Mouse (Mus musculus): ENCODE measurements around the gene Snapc1. TPM values are rescaled to one million over a fixed set of nuclear protein-coding genes. Genes with fewer than 3 reads are reported as not detected.

The Snapc1 gene
- polyA plus RNA-seq, 1 experiment from 2014 or later = 21.2 TPM

DNA sequence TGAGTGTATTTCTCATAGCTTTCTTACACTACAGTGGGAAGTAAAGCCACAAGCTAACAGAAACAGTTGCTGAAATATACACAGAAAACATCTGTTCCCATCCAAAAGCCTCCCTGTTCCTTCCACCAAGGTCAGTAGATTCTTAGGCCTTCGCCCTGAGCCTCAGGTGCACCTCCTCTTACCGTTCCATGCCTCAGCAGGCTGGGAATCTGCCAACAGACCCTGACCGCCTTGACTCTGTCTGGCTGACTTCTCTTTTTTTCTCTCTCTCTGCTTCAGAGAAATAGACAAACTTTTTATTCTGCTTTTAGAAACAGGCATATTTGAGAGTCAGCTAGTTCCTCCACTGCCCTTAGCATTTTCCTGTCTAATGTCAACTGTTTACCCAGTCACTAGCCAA is 13.9 kb downstream of the Snapc1 start:
- Histone ChIP-seq H3K27me3 (ENCODE audit: control insufficient read depth, insufficient read depth, low read length) (no peaks in the 10 kb centered on the region), H3K4me2 (no peak overlapping the region), H3K9me3 (replicated peaks; ENCODE audit: control insufficient read depth, low read length) (no peaks in the 10 kb centered on the region), H3K27ac (ENCODE audit: low read depth, low read length) (no peak overlapping the region), H3K36me3 (ENCODE audit: control insufficient read depth, insufficient read depth, low read length) (peaks cover 20% of the 10 kb centered on the region), H3K4me3 (ENCODE audit: low read depth, low read length) (no peak overlapping the region), H3K4me1 (ENCODE audit: control insufficient read depth, insufficient read depth, low read length) (no peaks in the 10 kb centered on the region), H3K9ac (ENCODE audit: low read depth, low read length) (no peak overlapping the region)
- no peak for ATAC-seq (replicated peaks; ENCODE audit: insufficient number of reproducible peaks, low FRiP score, low TSS enrichment)
- WGBS (ENCODE audit: insufficient replicate concordance) = 93% methylated on average over 3 of the region's 3 CpGs

DNA sequence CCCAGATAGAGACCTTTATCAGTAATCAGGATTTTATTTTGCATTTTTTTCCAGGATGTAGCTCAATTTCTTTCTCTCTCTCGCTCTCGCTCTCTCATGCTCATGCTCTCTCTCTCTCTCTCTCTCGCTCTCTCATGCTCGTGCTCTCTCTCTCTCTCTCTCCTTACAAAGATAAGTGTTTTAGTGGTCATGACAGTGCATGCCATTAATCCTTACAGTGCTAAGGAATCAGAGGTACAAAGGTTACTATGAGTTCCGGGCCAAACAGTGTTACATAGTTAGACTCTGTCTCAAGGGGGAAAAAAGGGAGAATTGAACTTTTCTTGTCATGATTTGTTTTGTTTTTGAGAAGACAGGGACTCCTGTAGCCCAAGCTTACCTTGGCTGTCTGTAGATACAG is 15.4 kb downstream of the Snapc1 start:
- Histone ChIP-seq H3K9me3 (replicated peaks; ENCODE audit: control insufficient read depth, low read length) (no peaks in the 10 kb centered on the region), H3K27me3 (ENCODE audit: control insufficient read depth, insufficient read depth, low read length) (no peaks in the 10 kb centered on the region), H3K9ac (ENCODE audit: low read depth, low read length) (no peak overlapping the region), H3K27ac (ENCODE audit: low read depth, low read length) (no peak overlapping the region), H3K4me2 (no peak overlapping the region), H3K36me3 (ENCODE audit: control insufficient read depth, insufficient read depth, low read length) (peaks cover 20% of the 10 kb centered on the region), H3K4me1 (ENCODE audit: control insufficient read depth, insufficient read depth, low read length) (no peaks in the 10 kb centered on the region), H3K4me3 (ENCODE audit: low read depth, low read length) (no peak overlapping the region)
- ATAC-seq (replicated peaks; ENCODE audit: insufficient number of reproducible peaks, low FRiP score, low TSS enrichment) = no peak
- 87% methylated on average over 5 of the region's 5 CpGs for WGBS (ENCODE audit: insufficient replicate concordance)

DNA sequence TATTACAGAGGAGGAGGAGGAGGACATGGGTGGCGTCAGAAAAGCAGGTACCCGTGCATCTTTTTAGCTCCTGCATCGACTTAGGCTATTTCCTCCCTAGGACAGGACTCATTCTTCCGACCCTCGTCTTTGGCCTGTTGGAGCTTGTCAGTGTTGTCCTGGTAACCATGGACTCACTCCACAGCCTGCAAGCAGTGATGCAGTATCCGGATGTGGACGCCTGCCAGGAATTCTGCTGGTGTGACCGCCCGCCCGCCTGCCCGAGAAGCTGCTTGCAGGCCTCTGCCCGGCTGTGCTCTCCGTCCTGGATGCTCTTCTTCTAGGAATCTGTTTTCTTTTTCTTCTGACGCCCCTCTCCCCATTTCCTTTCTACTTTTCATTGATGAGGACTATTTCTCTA is 18.3 kb downstream of the Snapc1 start:
- peaks cover 16% of the 10 kb centered on the region for H3K36me3 ChIP-seq (ENCODE audit: control insufficient read depth, insufficient read depth, low read length)
- H3K27me3 ChIP-seq (ENCODE audit: control insufficient read depth, insufficient read depth, low read length) = no peaks in the 10 kb centered on the region
- H3K9ac ChIP-seq (ENCODE audit: low read depth, low read length) = no peak overlapping the region
- H3K9me3 ChIP-seq (replicated peaks; ENCODE audit: control insufficient read depth, low read length) = no peaks in the 10 kb centered on the region
- WGBS (ENCODE audit: insufficient replicate concordance) = 68% methylated on average over 14 of the region's 14 CpGs
- H3K4me3 ChIP-seq (ENCODE audit: low read depth, low read length) = no peak overlapping the region
- no peaks in the 10 kb centered on the region for H3K4me1 ChIP-seq (ENCODE audit: control insufficient read depth, insufficient read depth, low read length)
- no peak; the same call in 1 of the 2 replicates for ATAC-seq (replicated peaks; ENCODE audit: insufficient number of reproducible peaks, low FRiP score, low TSS enrichment)
- H3K4me2 ChIP-seq = no peak overlapping the region
- H3K27ac ChIP-seq (ENCODE audit: low read depth, low read length) = no peak overlapping the region

DNA sequence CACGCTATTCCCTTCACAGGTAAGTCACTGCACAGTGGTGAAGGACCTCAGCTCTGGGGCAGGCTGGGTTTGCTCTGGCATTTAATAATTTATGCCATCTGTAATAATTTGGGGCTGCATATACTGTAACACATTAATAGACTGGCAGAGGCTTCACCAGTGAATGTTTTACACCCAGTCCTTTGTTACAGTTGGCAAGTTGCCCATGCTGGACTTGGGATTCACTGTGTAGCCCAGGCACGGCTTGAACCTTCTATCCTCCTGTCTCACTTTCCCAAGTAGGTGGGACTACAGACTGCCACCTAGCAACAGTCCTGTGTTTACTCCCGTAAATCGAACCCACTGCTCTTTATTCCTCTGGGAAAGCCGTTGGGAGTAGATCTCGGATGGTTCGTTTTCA is 22.0 kb downstream of the Snapc1 start:
- Histone ChIP-seq H3K4me3 (ENCODE audit: low read depth, low read length) (no peak overlapping the region), H3K9ac (ENCODE audit: low read depth, low read length) (no peak overlapping the region), H3K36me3 (ENCODE audit: control insufficient read depth, insufficient read depth, low read length) (peaks cover 4% of the 10 kb centered on the region), H3K27me3 (ENCODE audit: control insufficient read depth, insufficient read depth, low read length) (no peaks in the 10 kb centered on the region), H3K4me1 (ENCODE audit: control insufficient read depth, insufficient read depth, low read length) (no peaks in the 10 kb centered on the region), H3K27ac (ENCODE audit: low read depth, low read length) (no peak overlapping the region), H3K4me2 (no peak overlapping the region), H3K9me3 (replicated peaks; ENCODE audit: control insufficient read depth, low read length) (no peaks in the 10 kb centered on the region)
- ATAC-seq (replicated peaks; ENCODE audit: insufficient number of reproducible peaks, low FRiP score, low TSS enrichment) = no peak
- WGBS (ENCODE audit: insufficient replicate concordance) = 79% methylated on average over 7 of the region's 7 CpGs

DNA sequence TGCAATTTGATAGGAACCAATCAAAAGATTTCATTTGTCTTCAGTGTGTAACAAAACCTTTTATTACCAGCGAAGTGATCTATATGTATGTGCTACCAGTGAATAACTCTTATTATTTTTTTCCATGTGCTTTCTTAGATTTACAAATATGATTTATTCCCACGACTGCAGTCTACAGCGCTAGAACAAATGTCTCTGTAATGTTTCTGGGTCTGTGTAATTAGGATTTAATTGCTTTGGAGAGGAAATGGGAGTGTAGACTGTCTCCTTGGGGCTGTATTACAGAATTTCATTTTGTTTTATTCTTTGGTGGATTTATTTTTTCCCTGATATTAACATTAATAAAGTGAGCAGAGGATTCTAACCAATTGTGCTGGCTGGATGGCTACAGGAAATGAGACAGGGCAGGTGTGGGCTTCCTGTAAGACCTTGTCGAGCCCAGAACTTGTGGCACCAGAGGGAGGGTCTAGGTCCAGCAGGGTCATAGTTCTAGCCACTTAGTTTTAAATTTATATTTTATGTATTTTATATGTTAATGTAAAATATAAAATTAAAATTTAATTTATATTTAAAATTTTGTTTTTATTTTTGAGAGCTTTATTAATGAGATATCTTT is 24.2 kb downstream of the Snapc1 start:
- no peak for ATAC-seq (replicated peaks; ENCODE audit: insufficient number of reproducible peaks, low FRiP score, low TSS enrichment)
- H3K4me3 ChIP-seq (ENCODE audit: low read depth, low read length) = no peak overlapping the region
- no peak overlapping the region for H3K4me2 ChIP-seq
- no peaks in the 10 kb centered on the region for H3K9me3 ChIP-seq (replicated peaks; ENCODE audit: control insufficient read depth, low read length)
- H3K9ac ChIP-seq (ENCODE audit: low read depth, low read length) = no peak overlapping the region
- WGBS (ENCODE audit: insufficient replicate concordance) = 88% methylated on average over 4 of the region's 4 CpGs
- H3K4me1 ChIP-seq (ENCODE audit: control insufficient read depth, insufficient read depth, low read length) = no peaks in the 10 kb centered on the region
- H3K27ac ChIP-seq (ENCODE audit: low read depth, low read length) = no peak overlapping the region
- peaks cover 4% of the 10 kb centered on the region; the same call in 1 of the 2 replicates for H3K36me3 ChIP-seq (ENCODE audit: control insufficient read depth, insufficient read depth, low read length)
- no peaks in the 10 kb centered on the region for H3K27me3 ChIP-seq (ENCODE audit: control insufficient read depth, insufficient read depth, low read length)

DNA sequence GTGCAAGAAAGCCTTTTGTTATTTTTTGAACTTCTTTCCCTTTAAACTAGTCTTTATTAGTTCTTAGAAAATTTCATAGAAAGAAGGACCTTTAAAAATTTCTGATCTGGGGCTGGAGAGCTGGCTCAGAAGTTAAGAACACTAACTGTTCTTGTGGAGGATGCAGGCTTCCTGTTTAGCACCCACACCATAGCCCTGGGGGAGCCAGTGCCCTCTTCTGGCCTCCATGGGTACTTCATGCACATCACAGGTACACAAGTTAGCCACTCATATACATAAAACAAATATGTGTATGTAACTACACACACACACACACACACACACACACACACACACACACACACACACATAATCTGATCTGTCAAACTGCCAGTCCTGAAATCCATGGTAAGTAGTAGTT is 25.3 kb downstream of the Snapc1 start:
- no peak for ATAC-seq (replicated peaks; ENCODE audit: insufficient number of reproducible peaks, low FRiP score, low TSS enrichment)
- H3K9me3 ChIP-seq (replicated peaks; ENCODE audit: control insufficient read depth, low read length) = no peaks in the 10 kb centered on the region
- H3K4me2 ChIP-seq = no peak overlapping the region
- H3K4me3 ChIP-seq (ENCODE audit: low read depth, low read length) = no peak overlapping the region
- H3K27me3 ChIP-seq (ENCODE audit: control insufficient read depth, insufficient read depth, low read length) = no peaks in the 10 kb centered on the region
- no peak overlapping the region for H3K9ac ChIP-seq (ENCODE audit: low read depth, low read length)
- no peaks in the 10 kb centered on the region for H3K4me1 ChIP-seq (ENCODE audit: control insufficient read depth, insufficient read depth, low read length)
- no peak overlapping the region for H3K27ac ChIP-seq (ENCODE audit: low read depth, low read length)
- peaks cover under 1% of the 10 kb centered on the region; the same call in 1 of the 2 replicates for H3K36me3 ChIP-seq (ENCODE audit: control insufficient read depth, insufficient read depth, low read length)

DNA sequence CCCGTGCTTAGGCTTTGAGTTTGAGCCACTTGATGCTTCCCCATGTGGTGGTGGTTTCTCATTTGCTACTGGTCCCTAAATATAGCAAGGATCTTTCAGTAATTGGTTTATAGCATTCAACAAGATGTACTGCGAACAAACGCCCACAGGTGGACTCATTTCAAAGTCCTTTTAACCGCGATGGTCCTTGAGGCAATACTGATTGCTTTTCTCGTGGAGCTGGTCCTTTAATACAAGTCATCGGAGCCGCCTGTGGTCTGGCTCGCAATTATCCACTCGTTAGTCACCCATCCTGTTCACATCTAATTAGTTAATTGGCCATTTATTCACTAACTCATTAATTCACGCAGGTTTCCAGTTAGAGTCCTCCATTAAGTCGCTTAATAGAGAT is 32.6 kb downstream of the Snapc1 start:
- no peak overlapping the region for H3K27ac ChIP-seq (ENCODE audit: low read depth, low read length)
- peaks cover 37% of the 10 kb centered on the region for H3K27me3 ChIP-seq (ENCODE audit: control insufficient read depth, insufficient read depth, low read length)
- no peak overlapping the region for H3K4me3 ChIP-seq (ENCODE audit: low read depth, low read length)
- WGBS (ENCODE audit: insufficient replicate concordance) = 60% methylated on average over 12 of the region's 12 CpGs
- H3K36me3 ChIP-seq (ENCODE audit: control insufficient read depth, insufficient read depth, low read length) = no peaks in the 10 kb centered on the region
- H3K9ac ChIP-seq (ENCODE audit: low read depth, low read length) = no peak overlapping the region
- H3K9me3 ChIP-seq (replicated peaks; ENCODE audit: control insufficient read depth, low read length) = no peaks in the 10 kb centered on the region
- H3K4me2 ChIP-seq = no peak overlapping the region; the same call in 1 of the 2 replicates
- peaks cover 5% of the 10 kb centered on the region for H3K4me1 ChIP-seq (ENCODE audit: control insufficient read depth, insufficient read depth, low read length)
- ATAC-seq (replicated peaks; ENCODE audit: insufficient number of reproducible peaks, low FRiP score, low TSS enrichment) = no peak

DNA sequence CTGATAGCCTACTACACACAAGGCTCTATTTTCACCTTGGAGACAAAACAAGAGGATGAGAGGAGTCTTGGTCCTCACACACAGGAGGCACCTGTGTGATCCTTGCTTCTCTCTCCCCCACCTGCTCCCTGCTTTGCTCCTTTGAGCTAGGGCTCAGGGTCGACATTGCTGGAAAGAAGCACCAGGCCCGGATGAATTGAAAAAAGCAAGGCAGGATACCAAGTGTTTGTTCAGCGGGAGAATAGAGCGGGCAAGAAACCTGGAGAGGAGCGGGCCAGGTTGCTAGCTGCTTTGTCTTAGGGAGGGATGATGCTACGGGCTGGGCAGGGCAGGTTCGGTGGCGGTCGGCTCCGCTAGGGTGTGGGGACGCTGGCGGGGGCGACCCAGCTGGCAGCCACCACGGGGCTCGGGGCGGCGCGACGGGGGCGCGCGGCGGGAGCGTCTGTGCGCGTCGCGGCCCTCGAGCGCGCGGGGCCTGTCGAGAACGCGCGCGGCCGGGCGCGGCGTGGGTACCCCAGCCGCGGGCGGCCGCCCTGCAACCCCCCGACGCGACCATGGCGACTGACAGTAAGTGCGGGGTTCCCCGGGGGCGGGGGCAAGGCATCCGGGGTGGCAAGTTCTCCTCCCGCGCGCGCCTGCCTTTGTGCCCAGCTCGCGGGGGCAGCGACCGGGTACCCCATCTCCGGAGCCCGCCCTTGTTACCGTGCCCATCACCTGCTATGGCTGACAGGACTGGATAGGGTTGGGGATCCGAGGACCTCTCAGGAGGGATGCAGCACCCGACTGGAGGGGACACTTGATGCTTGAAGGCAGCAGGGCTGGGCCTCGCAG is 33.2 kb downstream of the Snapc1 start, which contains the start of gene Syt16:
Gene Syt16 (plus strand): TSS at position 365 of the 831 bp plus-strand sequence.
- Histone ChIP-seq H3K36me3 (ENCODE audit: control insufficient read depth, insufficient read depth, low read length) (no peaks in the 10 kb centered on the region), H3K27ac (ENCODE audit: low read depth, low read length) (no peak within 1 kb of the TSS), H3K4me1 (ENCODE audit: control insufficient read depth, insufficient read depth, low read length) (peaks cover 5% of the 10 kb centered on the region), H3K4me3 (ENCODE audit: low read depth, low read length) (peak within 1 kb of the TSS; percentile 64), H3K4me2 (peak within 1 kb of the TSS; percentile 96), H3K9me3 (replicated peaks; ENCODE audit: control insufficient read depth, low read length) (no peaks in the 10 kb centered on the region), H3K27me3 (ENCODE audit: control insufficient read depth, insufficient read depth, low read length) (peaks cover 37% of the 10 kb centered on the region), H3K9ac (ENCODE audit: low read depth, low read length) (peak within 1 kb of the TSS; percentile 63)
- whole genome bisulfite sequencing (ENCODE audit: insufficient replicate concordance) = 3% methylated on average over 45 of the region's 67 CpGs
- ATAC-seq (replicated peaks; ENCODE audit: insufficient number of reproducible peaks, low FRiP score, low TSS enrichment) = no peak

DNA sequence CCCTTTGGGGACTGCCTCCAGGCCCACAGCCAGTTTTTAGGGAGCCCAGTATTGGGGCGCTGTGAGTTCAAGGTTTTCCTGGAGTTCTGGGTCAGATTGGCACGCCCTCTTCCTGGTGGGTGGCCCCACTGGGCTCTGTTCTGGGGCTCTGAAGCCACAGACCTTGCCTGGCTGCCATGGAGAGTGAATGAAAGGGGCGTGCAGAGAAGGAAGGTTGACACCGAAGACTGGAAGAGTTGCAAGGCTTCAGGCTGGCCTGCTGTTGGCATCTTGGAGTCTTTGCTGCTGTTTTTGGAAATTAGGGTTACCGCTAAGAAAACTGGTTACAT is 33.8 kb downstream of the Snapc1 start:
- H3K27me3 ChIP-seq (ENCODE audit: control insufficient read depth, insufficient read depth, low read length) = peaks cover 37% of the 10 kb centered on the region
- 37% methylated on average over 5 of the region's 5 CpGs for WGBS (ENCODE audit: insufficient replicate concordance)
- H3K9me3 ChIP-seq (replicated peaks; ENCODE audit: control insufficient read depth, low read length) = no peaks in the 10 kb centered on the region
- peaks cover 5% of the 10 kb centered on the region for H3K4me1 ChIP-seq (ENCODE audit: control insufficient read depth, insufficient read depth, low read length)
- no peaks in the 10 kb centered on the region for H3K36me3 ChIP-seq (ENCODE audit: control insufficient read depth, insufficient read depth, low read length)
- no peak overlapping the region for H3K27ac ChIP-seq (ENCODE audit: low read depth, low read length)
- no peak for ATAC-seq (replicated peaks; ENCODE audit: insufficient number of reproducible peaks, low FRiP score, low TSS enrichment)
- H3K9ac ChIP-seq (ENCODE audit: low read depth, low read length) = peak overlapping the region; percentile 63
- peak overlapping the region; percentile 64 for H3K4me3 ChIP-seq (ENCODE audit: low read depth, low read length)
- H3K4me2 ChIP-seq = peak overlapping the region; percentile 96
